ENCODE assay signal across 8 mouse cellular contexts in the genomic region with DNA sequence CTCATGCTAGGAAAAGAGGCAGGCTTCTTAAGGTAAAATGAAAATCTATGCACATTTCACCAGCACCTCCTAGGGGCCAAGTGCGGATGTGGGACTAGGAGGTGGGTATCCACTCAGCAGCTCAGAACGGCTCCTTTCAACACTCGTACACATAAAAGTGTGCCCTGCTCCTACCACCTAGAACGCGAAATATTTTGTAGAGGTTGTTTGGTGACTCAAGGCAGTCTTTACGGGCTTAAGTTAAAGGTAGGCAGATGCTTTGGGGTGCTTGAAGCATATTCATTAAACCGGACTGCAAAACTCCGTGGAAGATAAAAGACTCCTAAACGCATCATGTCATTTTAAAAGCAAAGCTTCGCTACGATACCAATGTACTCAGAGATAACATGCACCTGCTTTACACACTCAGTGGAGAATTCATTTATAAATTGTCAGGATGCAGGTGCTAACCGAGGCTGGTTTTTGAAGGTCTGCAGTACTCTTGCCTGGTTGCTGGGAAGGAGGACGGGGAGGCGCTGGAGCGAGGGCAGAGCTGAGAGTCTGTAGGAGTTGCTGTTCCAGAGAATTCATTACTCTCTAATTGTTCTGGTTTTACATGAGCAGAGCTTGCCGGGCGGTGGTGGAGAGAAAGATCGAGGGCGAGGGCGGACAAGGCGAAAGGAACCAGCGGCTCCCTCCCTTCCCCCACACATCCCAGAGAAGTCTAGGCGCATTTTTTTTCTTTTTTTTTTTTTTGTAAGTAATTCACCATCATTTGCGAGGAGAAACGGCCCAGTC. TPM values are rescaled to one million over a fixed set of nuclear protein-coding genes. Genes with fewer than 3 reads are reported as not detected.
A peak's percentile ranks its signal among the peaks of the same experiment; 100 is the strongest.
DNase-seq lines count a peak whose midpoint lies in the region; ATAC-seq and TF ChIP-seq lines count a peak whose summit lies in the region.

No protein-coding gene starts in this region.

- H3K36me3 ChIP-seq in intestine, embryonic 16.5 days (ENCODE audit: control insufficient read depth, insufficient read depth, low read length), result no peaks in the 10 kb centered on the region
- H3K36me3 ChIP-seq in limb, embryonic 11.5 days (ENCODE audit: control insufficient read depth, insufficient read depth, low read length), result no peaks in the 10 kb centered on the region
- H3K36me3 ChIP-seq in midbrain, embryonic 11.5 days (ENCODE audit: control insufficient read depth, insufficient read depth, low read length), result no peaks in the 10 kb centered on the region

- no peaks in the 10 kb centered on the region; the same call in 1 of the 2 replicates for H3K27me3 ChIP-seq in cerebellum, adult 2 months (ENCODE audit: control insufficient read depth, insufficient read depth, low read length)
- H3K27me3 ChIP-seq in intestine, embryonic 16.5 days (replicated peaks; ENCODE audit: control insufficient read depth, insufficient read depth, low read length), result no peaks in the 10 kb centered on the region
- H3K27me3 ChIP-seq in limb, embryonic 11.5 days (ENCODE audit: control insufficient read depth, insufficient read depth, low read length), result no peaks in the 10 kb centered on the region
- peaks cover 6% of the 10 kb centered on the region for H3K27me3 ChIP-seq in midbrain, embryonic 11.5 days (ENCODE audit: control insufficient read depth, insufficient read depth, low read length)

- DNase-seq in cerebellum, adult 2 months, result peak; percentile 6 to 12
- DNase-seq in cerebellum, adult 9-11 months, result no peak
- peak; percentile 35 for DNase-seq in gastrocnemius, postnatal 14 days
- peak; percentile 79 for DNase-seq in limb, embryonic 11.5 days (ENCODE audit: low spot score)
- peak; percentile 96 for DNase-seq in midbrain, embryonic 11.5 days (ENCODE audit: low spot score, missing footprints)
- DNase-seq in spleen, postnatal 36 days (ENCODE audit: low spot score in 2 of 2), result peak; percentile 11 to 27

- no peaks in the 10 kb centered on the region for H3K9me3 ChIP-seq in intestine, embryonic 16.5 days (ENCODE audit: control insufficient read depth, low read length)
- H3K9me3 ChIP-seq in limb, embryonic 11.5 days (ENCODE audit: control insufficient read depth, low read length), result no peaks in the 10 kb centered on the region
- H3K9me3 ChIP-seq in midbrain, embryonic 11.5 days (ENCODE audit: control insufficient read depth, low read length), result no peaks in the 10 kb centered on the region

- H3K27ac ChIP-seq in cerebellum, adult 2 months (ENCODE audit: insufficient read depth, low read length), result no peak overlapping the region
- H3K27ac ChIP-seq in intestine, embryonic 16.5 days (ENCODE audit: low read length), result 0 out of 2 replicates have a peak overlapping the region, but pooled peaks have one; percentile 7
- no peak overlapping the region for H3K27ac ChIP-seq in limb, embryonic 11.5 days (replicated peaks; ENCODE audit: low read depth, low read length)
- H3K27ac ChIP-seq in midbrain, embryonic 11.5 days (ENCODE audit: low read depth, low read length), result no peak overlapping the region

- no peak for TF ChIP-seq POLR2A in cerebellum, adult 2 months (IDR thresholded peaks at IDR 0.05; ENCODE audit: borderline replicate concordance, insufficient read depth, low read length)

- peak; percentile 45 for ATAC-seq in common myeloid progenitor, adult 5-6 weeks (replicated peaks; ENCODE audit: low read depth, poor library complexity, severe bottlenecking)
- peak; percentile 43; the same call in 1 of the 2 replicates for ATAC-seq in intestine, embryonic 16.5 days
- no peak for ATAC-seq in limb, embryonic 11.5 days (ENCODE audit: insufficient number of reproducible peaks, low FRiP score, low TSS enrichment, low read depth)
- ATAC-seq in midbrain, embryonic 11.5 days (ENCODE audit: low FRiP score), result peak; percentile 43

- peak overlapping the region; percentile 73 for H3K4me3 ChIP-seq in cerebellum, adult 2 months (replicated peaks; ENCODE audit: insufficient read depth, low read depth, low read length)
- H3K4me3 ChIP-seq in intestine, embryonic 16.5 days (ENCODE audit: low read length), result peak overlapping the region; percentile 72
- H3K4me3 ChIP-seq in limb, embryonic 11.5 days (ENCODE audit: low read depth, low read length), result peak overlapping the region; percentile 56
- peak overlapping the region; percentile 58 for H3K4me3 ChIP-seq in midbrain, embryonic 11.5 days (ENCODE audit: low read depth, low read length)

- 0 out of 2 replicates have a peak, but pooled peaks cover 2% of the 10 kb centered on the region for H3K4me1 ChIP-seq in cerebellum, adult 2 months (ENCODE audit: control insufficient read depth, insufficient read depth, low read length)
- peaks cover 6% of the 10 kb centered on the region; the same call in 1 of the 2 replicates for H3K4me1 ChIP-seq in intestine, embryonic 16.5 days (ENCODE audit: control insufficient read depth, insufficient read depth, low read length)
- no peaks in the 10 kb centered on the region for H3K4me1 ChIP-seq in limb, embryonic 11.5 days (ENCODE audit: control insufficient read depth, insufficient read depth, low read length)
- H3K4me1 ChIP-seq in midbrain, embryonic 11.5 days (ENCODE audit: control insufficient read depth, insufficient read depth, low read length), result no peaks in the 10 kb centered on the region; the same call in 1 of the 2 replicates

- 1% methylated on average over 25 of the region's 25 CpGs for WGBS in cerebellum, adult 2 months
- WGBS in intestine, embryonic 16.5 days, result under 1% methylated on average over 25 of the region's 25 CpGs
- WGBS in limb, embryonic 11.5 days, result 1% methylated on average over 25 of the region's 25 CpGs
- WGBS in midbrain, embryonic 11.5 days, result under 1% methylated on average over 25 of the region's 25 CpGs

- peak overlapping the region; percentile 65 for H3K9ac ChIP-seq in intestine, embryonic 16.5 days (ENCODE audit: low read depth, low read length)
- H3K9ac ChIP-seq in limb, embryonic 11.5 days (ENCODE audit: low read length), result peak overlapping the region; percentile 45; the same call in 1 of the 2 replicates
- peak overlapping the region; percentile 40 for H3K9ac ChIP-seq in midbrain, embryonic 11.5 days (ENCODE audit: low read length)

- H3K4me2 ChIP-seq in intestine, embryonic 16.5 days (ENCODE audit: low read depth, low read length), result peak overlapping the region; percentile 82
- H3K4me2 ChIP-seq in limb, embryonic 11.5 days (ENCODE audit: low read depth, severe bottlenecking), result peak overlapping the region; percentile 94
- peak overlapping the region; percentile 69 for H3K4me2 ChIP-seq in midbrain, embryonic 11.5 days

- intact Hi-C loops in gastrocnemius, postnatal 14 days (cut with DNase I; ENCODE audit: low total_unique reads), result loop anchor here (10.0 kb wide), 1 partner anchor 380 kb away; no protein-coding TSS in a partner anchor

- TF ChIP-seq CTCF in cerebellum, adult 2 months (IDR thresholded peaks at IDR 0.05; ENCODE audit: borderline replicate concordance, insufficient read depth, low read depth, low read length), result peak; percentile 40; the same call in 1 of the 2 replicates

RNA-seq across cellular contexts. Expression of a gene that starts 1.0 kb away (rescaled TPM):
- polyA plus RNA-seq in cerebellum, adult 2 months (2012; rRNA removed), result 2.7 and 3.8 TPM in 2 replicates
- 2.2 and 2.6 TPM in 2 replicates for total RNA-seq in common myeloid progenitor, adult 5-6 weeks (2017)
- 10 to 100 TPM; 31.6 to 32.4 TPM for total RNA-seq in gastrocnemius, postnatal 14 days (2021)
- polyA plus RNA-seq in intestine, embryonic 16.5 days (2015; fragmentation: Nextera tagmentation; extraction: Ambion mirVana), result 1.5 and 1.7 TPM in 2 replicates
- 1.4 and 1.8 TPM in 2 replicates for polyA plus RNA-seq in limb, embryonic 11.5 days (2014; fragmentation: Nextera tagmentation; extraction: Ambion mirVana)
- polyA plus RNA-seq in midbrain, embryonic 11.5 days (2014; fragmentation: Nextera tagmentation; extraction: Ambion mirVana), result 0.50 and 0.51 TPM in 2 replicates
